Mouse (Mus musculus): Measurements from ENCODE around the gene Smarca2.
A peak's percentile ranks its signal among the peaks of the same experiment; 100 is the strongest.

The Smarca2 gene

DNA sequence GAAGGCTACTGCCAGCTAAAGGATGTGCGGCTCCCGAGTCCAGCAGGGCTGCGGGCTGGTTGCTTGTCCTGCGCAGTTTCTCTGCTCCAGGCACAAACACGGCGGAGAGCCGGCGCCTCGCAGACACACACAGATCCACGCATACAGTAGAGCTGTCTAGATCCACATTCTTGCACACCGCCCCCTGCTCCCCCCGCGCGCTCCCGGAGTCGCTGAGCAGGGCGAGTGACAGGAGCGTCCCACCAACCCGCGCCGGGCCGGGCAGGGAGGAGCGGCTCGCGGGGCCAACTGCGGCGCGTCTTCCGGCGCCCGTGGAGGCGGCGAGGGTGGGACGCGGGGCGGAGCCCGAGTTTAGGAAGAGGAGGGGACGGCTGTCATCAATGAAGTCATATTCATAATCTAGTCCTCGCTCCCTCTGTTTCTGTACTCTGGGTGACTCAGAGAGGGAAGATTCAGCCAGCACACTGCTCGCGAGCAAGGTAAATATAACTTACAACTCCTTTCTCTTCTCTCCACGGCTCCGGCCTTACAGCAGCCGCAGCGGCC, at the start of gene Smarca2:
Gene Smarca2, plus strand, starts transcription at position 296 of the 546 bp plus-strand sequence.
- peak; percentile 96 for DNase-seq (ENCODE audit: low read depth)

DNA sequence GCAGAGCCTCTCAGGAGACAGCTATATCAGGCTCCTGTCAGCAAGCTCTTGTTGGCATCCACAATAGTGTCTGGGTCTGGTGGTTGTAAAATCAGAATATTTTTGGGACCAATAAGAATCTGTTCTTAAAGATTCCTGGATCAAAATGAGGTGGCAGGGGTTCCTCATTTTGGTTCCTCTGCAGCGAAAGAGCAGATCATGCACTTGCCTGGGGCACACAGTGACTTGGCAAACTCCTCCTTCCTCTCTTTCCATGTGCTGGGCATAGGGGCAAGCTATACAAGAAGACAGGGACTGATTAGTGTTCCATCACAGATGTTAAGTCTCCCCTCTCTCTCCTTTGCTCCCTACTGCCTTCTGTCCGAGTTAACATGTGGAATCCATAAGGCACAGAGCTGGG, 40.0 kb upstream of the Smarca2 start:
- no peak for DNase-seq (ENCODE audit: low read depth)

DNA sequence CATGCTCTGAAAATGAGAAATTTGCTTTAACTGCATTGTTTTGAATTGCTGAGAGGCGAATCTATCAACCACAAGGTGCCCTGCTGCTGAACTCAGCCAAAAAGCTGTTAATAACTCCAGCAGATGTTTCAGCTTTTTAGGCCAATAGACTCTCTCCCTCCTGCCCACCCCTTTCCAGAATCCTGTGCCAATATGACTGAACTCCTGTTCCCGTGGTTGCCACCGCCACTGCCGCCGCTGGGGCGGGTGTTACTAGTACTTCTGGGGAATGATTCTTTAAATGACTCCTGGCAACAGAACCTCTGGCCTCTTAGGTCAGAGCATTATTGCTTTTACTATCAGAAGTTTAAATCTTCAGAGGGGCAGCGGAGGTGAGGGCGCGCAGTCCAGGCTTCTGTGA, 38.7 kb upstream of the Smarca2 start:
- DNase-seq (ENCODE audit: low read depth), result no peak

DNA sequence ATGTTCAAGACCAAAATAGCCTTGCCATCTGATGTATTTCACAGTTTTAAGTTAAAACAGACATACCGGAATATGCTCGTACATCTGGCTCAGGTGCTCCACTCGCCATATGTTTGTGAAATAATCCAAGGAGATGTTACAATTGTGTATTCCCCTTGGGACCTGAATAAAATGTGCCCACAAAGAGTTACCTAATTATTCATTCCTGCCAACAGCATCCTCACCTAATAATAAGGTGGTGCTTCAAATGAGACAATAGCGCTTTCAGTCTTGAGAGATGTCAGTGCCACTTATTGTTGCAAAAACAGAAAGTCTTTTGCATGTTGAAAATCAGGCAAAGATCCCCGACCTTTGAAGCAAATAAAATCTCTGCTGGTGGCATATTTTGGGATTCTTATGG, 36.6 kb upstream of the Smarca2 start:
- no peak for DNase-seq (ENCODE audit: low read depth)

DNA sequence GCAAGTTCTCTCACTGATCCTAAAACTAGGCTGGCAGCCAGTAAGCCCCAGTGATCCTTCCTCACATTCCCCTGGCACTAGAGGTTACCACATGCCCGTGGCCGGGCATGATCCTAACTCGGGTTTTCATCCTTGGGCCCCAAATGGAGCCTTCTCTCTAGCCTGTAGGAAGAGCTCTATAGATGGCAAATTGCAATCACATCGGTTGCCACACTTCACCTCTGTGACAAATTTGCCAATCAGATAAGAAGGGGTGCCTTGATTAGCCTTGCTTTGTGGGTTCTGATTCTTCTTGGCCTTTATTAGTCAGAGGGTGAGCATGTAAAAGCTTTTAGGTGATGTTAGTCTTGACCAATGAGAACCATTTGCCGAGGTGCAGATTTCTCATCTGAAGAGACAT, 35.9 kb upstream of the Smarca2 start:
- DNase-seq (ENCODE audit: low read depth), result no peak

DNA sequence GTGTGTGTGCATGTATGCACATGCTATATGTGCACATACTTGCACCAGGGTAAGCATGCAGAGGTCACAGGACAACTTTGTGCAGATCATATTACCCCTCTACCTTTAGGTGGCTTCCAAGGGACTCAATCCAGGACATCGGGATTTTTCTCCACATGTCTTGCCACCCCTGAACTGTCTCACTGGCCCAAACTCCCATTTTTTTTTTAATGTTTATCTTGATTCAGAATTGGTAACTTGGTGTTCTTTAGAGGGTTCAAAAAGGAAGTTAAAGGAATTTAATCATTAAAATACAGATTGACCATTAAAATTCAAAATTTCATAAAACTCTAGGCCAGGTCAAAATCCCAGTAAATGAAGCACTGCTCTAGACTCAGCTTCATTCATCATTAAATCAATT, 35.4 kb upstream of the Smarca2 start:
- DNase-seq (ENCODE audit: low read depth), result no peak

DNA sequence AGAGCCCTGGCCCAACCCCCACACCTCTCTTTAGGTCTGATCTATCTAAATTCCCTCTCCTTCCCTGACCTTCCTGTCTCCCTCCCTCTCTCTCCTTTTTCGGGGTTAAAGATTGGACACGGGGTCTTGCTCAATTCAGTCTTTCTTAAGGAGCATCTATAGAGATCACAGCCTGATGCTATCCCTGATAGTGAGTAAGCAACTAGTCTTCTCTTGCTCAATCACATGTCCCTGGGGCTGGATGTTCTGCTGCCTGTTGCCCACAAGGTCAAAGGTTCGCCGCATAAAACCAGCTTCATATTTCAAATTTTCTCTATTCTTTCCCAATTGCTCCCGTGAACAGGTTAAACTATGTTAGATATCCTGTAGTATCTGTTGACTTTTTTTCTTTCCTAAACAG, 25.2 kb upstream of the Smarca2 start:
- DNase-seq (ENCODE audit: low read depth), result no peak

DNA sequence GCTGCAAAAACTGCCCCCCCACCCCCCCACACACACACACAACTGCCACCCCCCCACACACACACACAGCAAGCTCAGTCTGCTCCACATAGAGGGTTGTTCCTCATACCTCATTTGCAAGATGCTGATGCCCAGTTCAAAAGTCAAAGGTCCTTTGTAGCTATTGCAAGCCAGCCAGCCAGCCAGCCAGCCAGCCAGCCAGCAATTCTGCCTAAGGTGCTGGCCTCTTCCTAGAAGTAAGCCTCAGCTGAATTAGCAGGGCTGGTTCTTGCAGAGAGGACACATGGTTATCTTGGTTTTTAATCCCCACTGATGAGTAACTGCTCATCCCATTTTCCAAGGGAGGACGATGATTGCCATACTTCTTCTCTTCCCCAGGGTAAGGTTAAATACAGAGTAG, 24.8 kb upstream of the Smarca2 start:
- no peak for DNase-seq (ENCODE audit: low read depth)

DNA sequence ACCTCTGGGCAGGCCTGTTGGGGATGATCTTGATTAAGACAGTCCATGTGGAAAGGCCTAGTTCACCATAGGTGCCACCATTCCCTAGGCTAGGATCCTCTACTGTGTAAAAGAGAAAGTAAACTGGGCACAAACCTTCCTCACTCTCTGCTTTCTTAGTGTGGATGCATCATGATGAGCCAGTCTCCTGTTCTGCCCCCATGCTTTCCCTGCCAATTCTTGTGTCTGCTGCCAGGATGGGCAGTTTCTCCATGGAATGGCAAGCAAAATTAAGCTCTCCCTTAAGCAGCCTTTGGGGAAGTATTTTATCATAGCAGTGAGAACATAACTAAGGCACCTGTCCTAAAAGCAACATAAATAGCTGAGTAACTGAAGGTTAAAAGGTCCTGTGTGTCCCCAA, 10.2 kb upstream of the Smarca2 start:
- no peak for DNase-seq (ENCODE audit: low read depth)

DNA sequence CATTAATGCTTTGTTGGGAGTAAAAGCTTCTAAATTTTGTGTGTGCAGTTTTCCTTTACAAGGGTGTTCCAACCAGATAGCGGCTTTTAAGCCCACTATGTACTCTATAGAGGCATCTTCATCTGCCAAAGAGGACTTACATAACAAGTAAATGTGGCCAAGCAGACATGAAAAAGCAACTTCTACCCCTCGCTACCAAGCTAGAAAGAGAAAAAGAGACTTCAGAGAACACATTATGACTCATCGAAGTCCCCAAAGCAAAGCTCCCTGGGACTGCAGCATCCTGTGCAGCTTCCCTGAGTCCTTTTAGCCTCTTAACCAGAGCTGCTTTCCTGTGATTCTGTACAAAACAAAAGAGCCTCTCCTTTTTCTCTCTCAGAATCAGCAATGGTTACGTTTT, 3.4 kb upstream of the Smarca2 start:
- DNase-seq (ENCODE audit: low read depth), result peak; percentile 35

DNA sequence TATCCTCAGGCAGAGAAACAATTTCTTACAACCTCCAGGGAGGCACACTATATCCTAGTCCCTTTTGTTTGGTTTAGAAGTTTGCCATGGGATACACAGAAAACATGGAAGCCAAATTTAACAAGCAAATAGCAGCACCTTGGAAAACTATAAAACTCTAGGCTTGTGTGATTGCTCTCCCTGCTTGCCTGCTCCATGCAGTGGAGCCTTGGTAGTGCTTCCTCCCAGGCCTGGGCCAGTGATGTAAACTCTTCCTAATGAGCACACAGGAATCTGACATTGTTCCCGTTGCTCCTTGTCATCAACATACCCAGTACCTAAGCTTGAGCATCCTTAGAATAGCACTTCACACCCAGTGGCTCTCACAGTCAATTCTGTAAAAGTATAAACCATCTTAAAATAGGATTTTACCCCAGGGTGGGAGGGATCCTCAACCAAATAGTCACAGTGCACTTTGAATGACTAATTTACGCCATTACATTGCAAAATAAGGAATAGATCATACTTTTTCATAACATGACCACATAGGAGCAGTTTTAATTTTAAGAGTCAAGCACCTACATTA, 1.5 kb upstream of the Smarca2 start:
- no peak for DNase-seq (ENCODE audit: low read depth)

DNA sequence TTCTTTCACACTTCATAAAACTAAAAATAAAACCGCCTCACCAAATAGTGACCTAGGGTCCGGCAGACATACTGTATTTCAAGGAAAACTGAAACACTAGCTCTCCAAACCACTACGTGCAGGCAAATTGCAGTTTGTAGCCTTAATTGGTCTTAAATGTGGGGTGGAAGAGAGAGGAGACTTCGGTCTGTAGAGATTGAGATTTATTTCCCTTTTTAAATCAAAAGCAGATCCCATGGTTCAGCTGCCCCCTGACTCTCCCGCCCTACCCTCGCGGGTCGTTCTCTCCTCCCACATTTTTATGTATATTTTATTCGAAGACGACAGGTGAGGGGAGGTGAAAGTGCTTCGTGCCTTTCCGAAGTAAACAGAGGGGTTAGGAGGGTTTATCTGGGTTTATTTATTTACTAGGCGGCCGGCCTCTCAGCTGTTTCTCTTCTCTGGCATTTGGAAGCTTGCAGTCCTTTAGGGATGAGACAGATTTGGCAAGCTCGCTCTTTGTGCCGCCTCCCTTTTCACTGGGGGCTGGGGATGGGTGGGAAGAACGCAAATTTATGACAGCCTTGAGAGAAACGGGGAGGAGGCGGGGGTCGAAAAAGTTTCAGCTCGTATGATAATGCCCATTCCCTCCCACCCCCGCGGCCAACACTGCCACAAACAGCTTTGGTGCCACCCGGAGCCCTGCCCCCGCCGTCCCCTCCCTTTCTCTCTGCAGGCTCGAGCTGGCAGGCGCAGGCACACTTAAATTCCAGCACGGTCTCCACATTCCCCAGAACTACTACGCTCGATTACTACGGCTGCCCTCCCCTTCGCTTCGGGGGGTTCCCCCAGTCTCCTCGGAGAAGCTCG, 720 bp upstream of the Smarca2 start:
- DNase-seq (ENCODE audit: low read depth), result peak; percentile 24

DNA sequence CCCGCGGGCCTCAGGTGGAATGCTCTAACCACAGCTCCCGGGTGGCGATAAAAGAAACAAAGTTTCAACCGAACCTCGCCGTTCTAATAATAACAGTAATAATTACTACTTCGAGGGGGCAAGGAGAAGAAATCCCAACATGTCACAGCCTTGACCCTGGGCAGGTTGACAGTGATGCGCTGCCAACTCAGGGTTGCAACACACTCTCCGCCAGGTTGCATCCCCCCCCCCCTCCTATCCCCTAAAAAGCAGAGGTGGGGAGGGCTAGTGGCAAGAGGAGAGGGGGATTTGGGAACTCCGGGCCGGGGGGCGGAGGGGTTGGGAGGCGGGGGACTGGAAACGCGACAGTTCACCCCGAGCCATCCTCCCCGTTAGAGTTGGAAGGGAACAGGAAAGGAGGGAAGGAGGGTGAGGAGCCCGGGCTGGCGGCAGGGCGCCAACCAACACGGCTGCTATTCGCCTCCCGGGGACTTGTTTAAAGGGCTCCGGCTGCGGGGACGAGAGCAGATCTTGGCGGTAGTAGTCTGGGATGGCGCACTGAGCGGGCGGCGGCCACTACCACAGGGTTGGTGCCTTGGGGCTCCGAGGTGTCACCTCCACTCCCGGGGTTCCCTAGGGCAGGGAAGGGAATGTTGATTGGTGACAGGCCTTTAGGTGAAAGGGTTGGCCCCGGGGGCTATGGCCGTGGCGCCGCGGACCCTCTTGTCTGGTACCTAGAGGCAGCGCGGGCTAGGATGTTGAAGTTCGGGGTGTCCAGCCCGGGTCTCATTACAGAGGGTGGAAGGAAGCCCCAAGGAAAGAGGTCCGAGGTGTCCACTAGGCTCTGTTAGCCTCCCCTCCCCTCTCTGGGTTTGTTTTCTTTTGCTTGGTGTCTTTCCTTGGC, 829 bp downstream of the Smarca2 start:
- DNase-seq (ENCODE audit: low read depth), result peak; percentile 63

DNA sequence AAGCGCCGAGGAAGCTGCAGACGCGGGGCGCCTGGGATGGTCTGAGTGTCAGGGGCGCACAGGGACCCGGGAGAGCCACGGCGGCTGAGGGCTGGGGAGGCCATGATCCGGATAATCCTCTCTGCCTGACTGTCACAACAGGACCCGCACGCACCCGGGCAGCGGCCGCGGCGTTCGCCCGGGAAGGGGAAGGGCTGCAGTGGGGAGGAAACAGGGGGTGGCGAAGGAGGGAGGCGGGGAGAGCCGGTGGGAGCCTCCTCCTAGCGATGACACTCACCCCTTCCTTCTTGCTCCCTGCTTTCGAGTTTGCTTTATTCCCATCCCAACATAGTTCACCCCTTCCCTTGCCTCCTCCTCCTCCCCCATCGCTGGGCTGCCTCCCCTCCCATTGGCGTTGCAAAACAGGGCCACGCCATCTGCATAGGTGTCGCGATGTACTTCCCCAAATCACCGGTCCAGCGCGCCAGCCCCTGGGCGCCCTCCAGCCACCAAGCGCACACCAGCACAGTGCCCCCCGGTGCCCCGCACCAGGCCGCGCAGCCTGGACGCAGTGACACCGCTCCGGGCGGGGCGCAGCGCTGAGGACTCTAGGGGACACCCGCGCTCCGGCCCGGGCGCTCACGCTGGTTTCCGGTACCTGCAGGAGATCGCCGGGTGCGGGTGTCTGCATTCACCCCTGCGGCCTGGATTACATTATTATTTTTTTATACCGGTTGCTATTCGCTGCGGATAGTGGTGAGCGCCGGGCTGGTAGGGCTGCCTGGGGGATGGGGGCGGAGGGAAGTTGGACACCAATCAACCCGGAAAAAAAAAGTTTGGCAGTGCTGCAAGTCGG, 1.7 kb downstream of the Smarca2 start:
- peak; percentile 67 for DNase-seq (ENCODE audit: low read depth)

DNA sequence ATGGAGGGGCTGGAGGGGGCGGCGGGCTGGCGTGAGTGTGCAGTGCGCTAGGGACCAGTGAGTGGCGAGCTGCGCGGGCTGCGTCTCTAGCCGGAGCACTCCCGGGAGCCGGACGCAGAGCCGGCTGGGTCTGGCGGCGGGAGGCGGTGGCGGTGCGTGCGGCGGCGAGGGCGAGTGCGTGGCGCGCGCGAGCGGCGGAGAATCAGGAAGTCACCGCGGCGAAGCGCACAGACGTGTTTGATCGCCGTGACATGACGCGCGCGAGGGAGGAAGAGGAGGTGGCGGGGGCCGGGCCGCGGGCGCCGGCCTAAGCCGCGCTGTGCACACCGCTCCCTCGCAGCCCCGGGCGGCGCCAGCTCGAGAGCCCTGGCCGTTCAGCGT, 2.3 kb downstream of the Smarca2 start:
- peak; percentile 85 for DNase-seq (ENCODE audit: low read depth)

DNA sequence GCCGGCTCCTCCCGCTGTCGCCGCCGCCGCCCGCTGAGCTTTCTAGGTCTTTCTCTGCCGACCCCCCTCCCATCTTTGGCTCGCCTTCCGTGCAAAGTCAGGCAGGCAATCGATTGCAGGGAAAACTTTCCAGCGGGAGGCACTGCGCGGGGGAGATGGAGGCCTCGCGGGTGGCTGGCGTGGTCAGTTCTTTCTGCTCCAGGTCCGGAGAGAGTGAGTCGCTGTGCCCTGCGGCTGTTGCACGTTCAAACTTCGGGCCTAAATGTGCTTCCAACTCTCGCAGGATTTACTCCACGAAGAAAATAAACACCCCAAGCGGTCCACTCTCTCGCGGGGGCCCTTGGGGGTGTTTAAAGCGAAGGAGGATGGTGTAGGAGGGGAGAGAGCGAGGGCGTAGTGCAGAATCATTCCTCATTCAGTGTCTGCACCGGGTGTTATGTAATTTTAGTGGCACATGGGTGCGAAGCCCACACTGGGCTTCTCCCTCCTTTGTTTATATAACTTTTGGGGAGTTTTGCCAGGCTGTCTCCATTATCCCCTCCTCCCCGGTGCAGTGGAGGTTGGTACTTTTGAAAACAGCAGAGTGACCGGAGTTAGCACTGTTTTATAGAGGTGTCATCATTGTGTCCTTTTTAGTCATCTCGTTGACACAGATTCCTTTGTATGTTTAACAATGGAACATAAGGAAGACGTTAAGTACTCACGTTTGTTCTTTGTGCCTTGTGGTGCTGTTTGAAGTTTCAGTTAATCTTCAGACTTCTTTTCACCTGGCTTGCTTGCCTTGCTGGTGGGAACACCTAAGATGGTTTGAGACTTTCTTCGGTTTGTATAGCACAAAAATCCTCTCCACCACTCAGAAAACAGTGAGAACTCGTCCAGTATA, 2.9 kb downstream of the Smarca2 start:
- DNase-seq (ENCODE audit: low read depth), result peak; percentile 52

DNA sequence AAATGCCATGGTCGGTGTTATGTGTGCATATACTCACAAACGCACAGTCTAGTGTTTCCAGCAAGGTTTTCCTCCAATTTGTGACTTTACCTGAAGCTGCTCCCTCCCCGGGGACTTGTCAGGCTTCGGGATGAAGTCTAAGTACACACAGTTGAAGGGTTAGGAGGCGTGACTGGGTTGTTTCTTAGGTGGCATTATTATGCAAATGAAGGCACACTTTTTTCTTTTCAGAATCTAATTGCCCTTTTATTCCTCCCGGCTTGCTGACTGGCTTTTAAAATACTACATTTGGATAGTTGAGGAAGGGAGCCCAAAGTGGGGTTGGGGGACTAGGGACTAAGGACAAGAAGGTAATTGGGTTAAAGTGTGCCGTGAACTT, 3.6 kb downstream of the Smarca2 start:
- DNase-seq (ENCODE audit: low read depth), result no peak

DNA sequence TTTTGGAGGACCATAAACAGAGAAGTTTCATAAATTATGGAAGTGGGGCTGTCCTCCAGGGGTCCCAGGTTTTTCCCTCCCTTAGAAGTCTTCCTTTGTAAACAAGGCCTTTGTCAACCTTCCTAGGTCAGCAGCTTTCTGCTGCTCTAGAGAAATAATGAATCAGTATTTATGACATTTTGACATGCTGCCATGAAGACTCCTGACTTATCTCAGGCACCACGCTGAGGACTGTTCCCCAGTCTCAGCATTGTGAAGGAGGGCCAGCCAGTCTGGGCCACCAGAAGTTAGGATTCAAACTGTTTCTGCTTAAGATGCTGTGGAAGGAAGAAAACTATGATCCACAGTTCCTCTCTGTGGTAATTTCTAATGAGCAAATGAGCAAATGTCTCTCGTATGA, 4.8 kb downstream of the Smarca2 start:
- no peak for DNase-seq (ENCODE audit: low read depth)

DNA sequence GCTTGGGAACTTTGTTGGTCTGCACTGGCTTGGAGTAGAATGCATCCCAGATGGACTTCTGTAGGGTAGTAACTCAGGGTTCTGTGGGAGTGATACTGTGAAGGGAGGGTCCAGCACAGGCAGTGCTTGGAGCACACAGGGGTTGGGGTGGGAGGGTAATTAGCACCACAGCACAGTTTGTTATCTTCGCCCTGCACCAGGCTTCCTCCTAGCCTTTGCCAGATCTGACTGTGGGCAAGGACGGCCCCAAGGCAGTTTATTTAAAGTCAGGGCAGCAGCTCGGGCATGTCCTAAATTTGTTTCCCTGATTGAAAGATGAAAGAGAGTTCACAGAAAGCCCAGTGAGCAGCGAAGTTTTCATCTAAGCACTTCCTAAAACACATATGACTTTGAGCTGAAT, 8.1 kb downstream of the Smarca2 start:
- no peak for DNase-seq (ENCODE audit: low read depth)

DNA sequence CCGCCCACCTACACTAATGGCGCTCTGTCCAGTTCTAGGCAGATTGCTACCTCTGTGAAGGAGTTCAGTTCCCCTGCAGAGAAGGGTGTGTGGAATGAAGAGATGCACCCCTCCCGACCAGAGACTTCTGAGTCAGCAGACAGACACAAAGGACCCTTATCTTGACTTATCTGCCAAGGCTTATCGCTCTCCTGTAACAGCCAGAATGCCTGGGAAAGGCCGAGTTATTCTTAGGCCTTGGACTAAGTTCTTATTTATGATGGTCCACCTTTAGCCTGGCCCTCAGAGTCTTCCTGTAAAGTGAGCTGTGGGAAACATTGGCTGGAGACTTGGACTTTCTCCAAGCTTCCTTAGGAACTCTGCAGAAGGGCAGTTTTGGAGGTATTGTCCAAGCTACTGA, 8.8 kb downstream of the Smarca2 start:
- DNase-seq (ENCODE audit: low read depth), result no peak

DNA sequence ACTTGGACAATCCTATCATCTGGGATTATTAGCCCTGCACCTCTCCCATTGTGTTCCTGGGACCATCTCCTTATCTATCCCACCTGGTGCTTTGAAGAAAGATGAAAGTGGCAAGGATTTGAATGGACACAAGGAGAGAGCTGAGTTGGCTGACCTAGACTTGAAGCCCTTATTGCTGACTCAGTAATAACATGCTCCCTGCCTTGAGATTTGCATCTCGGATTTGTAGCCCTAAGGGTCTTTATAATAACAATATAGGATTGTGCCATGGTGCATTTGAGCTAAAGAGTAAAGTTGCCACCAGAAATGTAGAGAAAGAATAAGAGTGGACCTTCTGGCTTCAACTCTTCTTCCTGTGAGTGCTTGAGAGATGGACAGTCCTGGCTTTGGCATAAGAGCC, 11.4 kb downstream of the Smarca2 start:
- no peak for DNase-seq (ENCODE audit: low read depth)

Data from naive thymus-derived CD4-positive, alpha-beta T cell, adult 2 months (primary cell).